Mouse (Mus musculus): ENCODE data around the gene Phf23. TPM values are rescaled to one million over a fixed set of nuclear protein-coding genes. Genes with fewer than 3 reads are reported as not detected.

The Phf23 gene
- polyA plus RNA-seq, 1 experiment: 93.4 TPM

DNA sequence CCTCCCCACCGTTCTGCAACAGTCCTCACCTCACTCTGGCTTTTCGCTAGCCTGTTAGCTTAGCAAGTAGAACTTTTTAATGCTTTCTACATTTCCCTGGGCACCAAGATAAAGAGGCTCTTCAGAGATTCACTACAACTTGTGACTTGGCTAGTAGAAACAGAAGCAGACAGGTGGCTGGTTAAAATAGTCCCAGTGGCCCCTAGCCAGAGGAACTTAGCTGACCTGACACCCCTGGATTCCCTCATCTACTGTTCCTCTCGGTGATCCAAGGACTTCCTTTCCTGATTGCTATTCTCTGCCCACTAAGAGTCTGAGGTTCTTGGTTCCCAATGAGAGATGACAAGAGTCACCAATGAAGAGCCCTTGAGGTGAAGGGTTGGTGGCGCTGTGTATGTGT is 12.2 kb upstream of the Phf23 start:
- Histone ChIP-seq H3K79me3 (ENCODE audit: low read depth) (peaks cover 57% of the 10 kb centered on the region), H3K4me3 (ENCODE audit: insufficient read depth, poor library complexity, severe bottlenecking) (no peak overlapping the region), H3K79me2 (ENCODE audit: control insufficient read depth, insufficient read depth) (peaks cover 86% of the 10 kb centered on the region), H3ac (ENCODE audit: control insufficient read depth, insufficient read length, low read depth) (peak overlapping the region; percentile 20), H3K36me3 (ENCODE audit: control insufficient read depth, insufficient read depth) (peaks cover 58% of the 10 kb centered on the region), H3K27me3 (ENCODE audit: control insufficient read depth, insufficient read depth, insufficient read length) (no peaks in the 10 kb centered on the region)
- no peak for TF ChIP-seq USF1 (IDR thresholded peaks at IDR 0.05; ENCODE audit: low read depth)
- no peak for TF ChIP-seq MAX (IDR thresholded peaks at IDR 0.05)
- TF ChIP-seq FOSL1 (IDR thresholded peaks at IDR 0.05; ENCODE audit: insufficient read depth, low read length, poor library complexity, severe bottlenecking): no peak
- TF ChIP-seq MYOG (IDR thresholded peaks at IDR 0.05; ENCODE audit: control insufficient read depth, extremely low read depth, insufficient read length): no peak
- TF ChIP-seq CTCF (IDR thresholded peaks at IDR 0.05; ENCODE audit: control insufficient read depth, insufficient read depth, insufficient read length): no peak
- no peak for TF ChIP-seq CEBPB (IDR thresholded peaks at IDR 0.05; ENCODE audit: low read depth)
- TF ChIP-seq MYOD1 (IDR thresholded peaks at IDR 0.05; ENCODE audit: control insufficient read depth, insufficient read length, low read depth): no peak

DNA sequence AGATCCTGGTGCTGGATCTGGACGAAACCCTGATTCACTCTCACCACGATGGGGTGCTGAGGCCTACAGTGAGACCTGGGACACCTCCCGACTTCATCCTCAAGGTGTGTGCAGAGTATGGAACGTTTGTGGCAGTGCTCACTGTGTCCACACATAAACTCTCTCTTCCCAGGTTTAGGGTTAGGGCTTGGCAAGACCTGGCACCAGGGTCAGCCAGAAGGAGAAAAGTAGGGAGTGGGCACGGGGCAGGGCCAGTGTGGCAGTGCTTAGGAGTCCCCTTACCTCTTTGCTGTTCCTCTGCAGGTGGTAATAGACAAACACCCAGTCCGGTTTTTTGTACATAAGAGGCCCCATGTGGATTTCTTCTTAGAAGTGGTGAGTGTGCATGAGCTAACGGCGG is 11.1 kb upstream of the Phf23 start:
- H3K4me3 ChIP-seq (ENCODE audit: insufficient read depth, poor library complexity, severe bottlenecking): no peak overlapping the region
- TF ChIP-seq USF1 (IDR thresholded peaks at IDR 0.05; ENCODE audit: low read depth) (no peak), CTCF (IDR thresholded peaks at IDR 0.05; ENCODE audit: control insufficient read depth, insufficient read depth, insufficient read length) (no peak), MYOD1 (IDR thresholded peaks at IDR 0.05; ENCODE audit: control insufficient read depth, insufficient read length, low read depth) (no peak), MYOG (IDR thresholded peaks at IDR 0.05; ENCODE audit: control insufficient read depth, extremely low read depth, insufficient read length) (no peak), CEBPB (IDR thresholded peaks at IDR 0.05; ENCODE audit: low read depth) (no peak)
- H3K79me2 ChIP-seq (ENCODE audit: control insufficient read depth, insufficient read depth): peaks cover 75% of the 10 kb centered on the region
- no peak overlapping the region for H3ac ChIP-seq (ENCODE audit: control insufficient read depth, insufficient read length, low read depth)
- H3K36me3 ChIP-seq (ENCODE audit: control insufficient read depth, insufficient read depth): peaks cover 62% of the 10 kb centered on the region
- no peaks in the 10 kb centered on the region for H3K27me3 ChIP-seq (ENCODE audit: control insufficient read depth, insufficient read depth, insufficient read length)
- peaks cover 47% of the 10 kb centered on the region for H3K79me3 ChIP-seq (ENCODE audit: low read depth)

DNA sequence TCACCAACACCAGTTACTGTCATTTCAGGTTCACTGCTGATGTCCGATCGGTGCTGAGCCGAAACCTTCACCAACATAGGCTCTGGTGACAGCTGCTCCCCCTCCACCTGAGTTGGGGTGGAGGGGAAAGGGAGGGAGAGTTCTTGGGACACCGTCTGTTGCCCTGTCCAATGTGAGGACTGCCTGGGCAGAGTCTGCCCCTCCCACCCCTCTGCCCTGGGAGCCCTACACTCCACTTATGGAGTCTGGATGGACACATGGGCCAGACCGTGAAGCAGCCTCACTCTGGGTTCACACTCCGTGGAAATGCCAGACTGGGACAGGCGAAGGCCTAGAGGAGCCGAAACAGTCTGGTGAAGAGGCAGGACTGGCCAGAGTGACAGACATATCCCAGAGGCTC is 5.6 kb upstream of the Phf23 start:
- TF ChIP-seq USF1 (IDR thresholded peaks at IDR 0.05; ENCODE audit: low read depth): no peak
- TF ChIP-seq CEBPB (IDR thresholded peaks at IDR 0.05; ENCODE audit: low read depth): no peak
- TF ChIP-seq MYOG (IDR thresholded peaks at IDR 0.05; ENCODE audit: control insufficient read depth, extremely low read depth, insufficient read length): no peak
- TF ChIP-seq MYOD1 (IDR thresholded peaks at IDR 0.05; ENCODE audit: control insufficient read depth, insufficient read length, low read depth): no peak
- no peak for TF ChIP-seq FOSL1 (IDR thresholded peaks at IDR 0.05; ENCODE audit: insufficient read depth, low read length, poor library complexity, severe bottlenecking)
- TF ChIP-seq MAX (IDR thresholded peaks at IDR 0.05): no peak
- no peak for TF ChIP-seq CTCF (IDR thresholded peaks at IDR 0.05; ENCODE audit: control insufficient read depth, insufficient read depth, insufficient read length)
- no peaks in the 10 kb centered on the region for H3K27me3 ChIP-seq (ENCODE audit: control insufficient read depth, insufficient read depth, insufficient read length)
- H3K79me3 ChIP-seq (ENCODE audit: low read depth): peaks cover 21% of the 10 kb centered on the region
- no peak overlapping the region for H3K4me3 ChIP-seq (ENCODE audit: insufficient read depth, poor library complexity, severe bottlenecking)
- H3ac ChIP-seq (ENCODE audit: control insufficient read depth, insufficient read length, low read depth): no peak overlapping the region
- peaks cover 78% of the 10 kb centered on the region for H3K36me3 ChIP-seq (ENCODE audit: control insufficient read depth, insufficient read depth)
- H3K79me2 ChIP-seq (ENCODE audit: control insufficient read depth, insufficient read depth): peaks cover 52% of the 10 kb centered on the region

DNA sequence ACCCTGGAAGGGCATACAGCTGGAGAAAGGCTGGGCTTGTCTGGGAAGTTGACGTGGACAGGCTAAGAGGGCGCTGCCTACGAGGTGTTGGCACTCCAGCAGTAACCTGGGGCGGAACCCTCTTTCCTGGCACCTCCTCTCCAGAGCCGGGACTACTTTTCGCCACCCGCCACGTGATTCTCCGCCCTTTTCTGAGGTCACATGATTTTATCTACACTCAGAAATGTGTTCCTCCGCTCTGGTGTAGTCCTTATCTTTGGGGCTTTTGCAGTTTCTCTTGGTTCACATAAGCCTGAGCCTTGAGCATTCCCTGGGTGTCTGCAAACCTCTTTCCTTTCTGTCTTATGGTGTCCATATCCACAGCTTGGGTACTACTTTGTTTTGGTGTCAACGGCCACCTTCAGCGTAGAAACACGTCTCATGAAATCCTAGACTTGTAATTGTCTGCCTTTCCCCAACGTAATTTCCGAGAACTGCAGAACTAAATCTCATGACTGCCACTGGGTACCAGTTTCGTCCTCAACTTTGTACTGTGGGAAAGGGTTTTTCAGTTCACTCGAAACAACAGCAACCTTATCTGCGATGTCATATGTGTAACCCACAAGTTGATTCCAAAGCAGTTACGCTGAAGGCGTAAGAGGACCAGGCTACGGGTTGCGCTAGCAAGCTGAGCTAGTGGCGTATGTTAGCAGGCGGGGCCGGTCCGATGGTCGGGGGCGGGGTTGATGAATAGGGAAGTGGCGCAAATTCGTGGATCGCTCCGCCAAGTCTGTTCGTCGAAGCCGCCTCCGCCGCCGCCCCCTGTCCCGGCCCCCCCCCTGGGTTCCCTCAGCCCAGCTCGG is 4.5 kb upstream of the Phf23 start, which contains the start of gene Gabarap:
Gabarap (plus strand) TSS at position 294 of the 842 bp plus-strand sequence.
- Histone ChIP-seq H3ac (ENCODE audit: control insufficient read depth, insufficient read length, low read depth) (peak within 1 kb of the TSS; percentile 91), H3K79me3 (ENCODE audit: low read depth) (peaks cover 19% of the 10 kb centered on the region), H3K79me2 (ENCODE audit: control insufficient read depth, insufficient read depth) (peaks cover 50% of the 10 kb centered on the region), H3K27me3 (ENCODE audit: control insufficient read depth, insufficient read depth, insufficient read length) (no peaks in the 10 kb centered on the region), H3K4me3 (ENCODE audit: insufficient read depth, poor library complexity, severe bottlenecking) (peak within 1 kb of the TSS; percentile 79), H3K36me3 (ENCODE audit: control insufficient read depth, insufficient read depth) (peaks cover 68% of the 10 kb centered on the region)
- TF ChIP-seq MYOD1 (IDR thresholded peaks at IDR 0.05; ENCODE audit: control insufficient read depth, insufficient read length, low read depth): no peak
- peak; percentile 100 for TF ChIP-seq USF1 (IDR thresholded peaks at IDR 0.05; ENCODE audit: low read depth)
- TF ChIP-seq MAX (IDR thresholded peaks at IDR 0.05): peak; percentile 97
- TF ChIP-seq CEBPB (IDR thresholded peaks at IDR 0.05; ENCODE audit: low read depth): no peak
- no peak for TF ChIP-seq CTCF (IDR thresholded peaks at IDR 0.05; ENCODE audit: control insufficient read depth, insufficient read depth, insufficient read length)
- no peak for TF ChIP-seq MYOG (IDR thresholded peaks at IDR 0.05; ENCODE audit: control insufficient read depth, extremely low read depth, insufficient read length)

DNA sequence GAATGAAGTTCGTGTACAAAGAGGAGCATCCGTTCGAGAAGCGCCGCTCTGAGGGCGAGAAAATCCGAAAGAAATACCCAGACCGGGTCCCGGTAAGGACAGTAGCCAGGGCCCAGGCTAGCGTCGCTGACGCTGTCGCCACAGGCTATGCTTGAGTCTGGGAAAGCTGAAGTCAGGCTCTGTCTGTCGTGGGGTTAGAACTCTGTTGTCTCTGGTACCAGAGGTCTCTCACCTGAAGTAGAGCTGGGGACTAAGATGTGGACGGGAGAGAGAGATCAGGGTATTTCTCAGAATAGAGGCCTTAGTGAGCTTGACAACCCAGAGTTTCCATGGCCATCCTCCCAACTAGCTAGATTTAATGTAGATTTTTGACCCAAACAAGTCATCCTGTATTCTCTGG is 3.9 kb upstream of the Phf23 start:
- H3K79me2 ChIP-seq (ENCODE audit: control insufficient read depth, insufficient read depth): peaks cover 51% of the 10 kb centered on the region
- TF ChIP-seq FOSL1 (IDR thresholded peaks at IDR 0.05; ENCODE audit: insufficient read depth, low read length, poor library complexity, severe bottlenecking) (no peak), CTCF (IDR thresholded peaks at IDR 0.05; ENCODE audit: control insufficient read depth, insufficient read depth, insufficient read length) (no peak)
- peak overlapping the region; percentile 79 for H3K4me3 ChIP-seq (ENCODE audit: insufficient read depth, poor library complexity, severe bottlenecking)
- H3K79me3 ChIP-seq (ENCODE audit: low read depth): peaks cover 23% of the 10 kb centered on the region
- no peaks in the 10 kb centered on the region for H3K27me3 ChIP-seq (ENCODE audit: control insufficient read depth, insufficient read depth, insufficient read length)
- peak overlapping the region; percentile 91 for H3ac ChIP-seq (ENCODE audit: control insufficient read depth, insufficient read length, low read depth)
- H3K36me3 ChIP-seq (ENCODE audit: control insufficient read depth, insufficient read depth): peaks cover 62% of the 10 kb centered on the region

DNA sequence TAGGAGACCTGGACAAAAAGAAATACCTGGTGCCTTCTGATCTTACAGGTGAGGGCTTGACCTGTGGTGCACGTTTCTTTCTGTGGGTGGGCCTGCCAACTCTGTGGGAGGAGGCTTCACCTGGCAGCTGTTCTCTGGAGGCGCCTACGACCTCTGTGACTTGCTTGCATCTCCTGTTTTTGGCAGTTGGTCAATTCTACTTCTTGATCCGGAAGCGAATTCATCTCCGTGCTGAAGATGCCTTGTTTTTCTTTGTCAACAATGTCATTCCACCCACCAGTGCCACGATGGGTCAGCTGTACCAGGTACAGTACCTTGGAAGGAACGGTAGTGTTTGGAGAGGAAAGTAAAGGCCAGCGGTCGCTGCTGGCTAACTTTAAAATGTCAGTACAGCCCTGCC is 3.2 kb upstream of the Phf23 start:
- H3ac ChIP-seq (ENCODE audit: control insufficient read depth, insufficient read length, low read depth): peak overlapping the region; percentile 51
- H3K4me3 ChIP-seq (ENCODE audit: insufficient read depth, poor library complexity, severe bottlenecking): peak overlapping the region; percentile 79
- H3K79me2 ChIP-seq (ENCODE audit: control insufficient read depth, insufficient read depth): peaks cover 50% of the 10 kb centered on the region
- peaks cover 56% of the 10 kb centered on the region for H3K36me3 ChIP-seq (ENCODE audit: control insufficient read depth, insufficient read depth)
- TF ChIP-seq FOSL1 (IDR thresholded peaks at IDR 0.05; ENCODE audit: insufficient read depth, low read length, poor library complexity, severe bottlenecking): no peak
- no peak for TF ChIP-seq MYOD1 (IDR thresholded peaks at IDR 0.05; ENCODE audit: control insufficient read depth, insufficient read length, low read depth)
- no peak for TF ChIP-seq MAX (IDR thresholded peaks at IDR 0.05)
- TF ChIP-seq CEBPB (IDR thresholded peaks at IDR 0.05; ENCODE audit: low read depth): no peak
- no peak for TF ChIP-seq USF1 (IDR thresholded peaks at IDR 0.05; ENCODE audit: low read depth)
- TF ChIP-seq MYOG (IDR thresholded peaks at IDR 0.05; ENCODE audit: control insufficient read depth, extremely low read depth, insufficient read length): no peak
- TF ChIP-seq CTCF (IDR thresholded peaks at IDR 0.05; ENCODE audit: control insufficient read depth, insufficient read depth, insufficient read length): no peak
- H3K79me3 ChIP-seq (ENCODE audit: low read depth): peaks cover 24% of the 10 kb centered on the region
- no peaks in the 10 kb centered on the region for H3K27me3 ChIP-seq (ENCODE audit: control insufficient read depth, insufficient read depth, insufficient read length)
